Mouse (Mus musculus) limb, embryonic 10.5 days (tissue): ENCODE data around the gene Nmur1. TPM values are rescaled to one million over a fixed set of nuclear protein-coding genes. Genes with fewer than 3 reads are reported as not detected.
A peak's percentile ranks its signal among the peaks of the same experiment; 100 is the strongest.

Experiments
- DNase-seq: peaks from one replicate; pipeline ENCODE4 v3.0.0-alpha.2; 2017; ENCODE audit warnings: low spot score
- H3K27ac ChIP-seq: fragments of 300-500 bp; sonication (generic); 2 replicates; pipeline ENCODE4 v1.5.1; 2016; ENCODE audit warnings: mild to moderate bottlenecking
- H3K27me3 ChIP-seq: fragments of 300-500 bp; sonication (generic); 2 replicates; pipeline ENCODE4 v1.6.1; 2016; ENCODE audit warnings: low read depth, mild to moderate bottlenecking; ENCODE audit not compliant: poor library complexity, severe bottlenecking
- H3K36me3 ChIP-seq: fragments of 300-500 bp; sonication (generic); 2 replicates; pipeline ENCODE4 v1.6.1; 2016; ENCODE audit warnings: mild to moderate bottlenecking, moderate library complexity
- H3K4me1 ChIP-seq: fragments of 300-500 bp; sonication (generic); 2 replicates; pipeline ENCODE4 v1.6.1; 2016
- H3K4me3 ChIP-seq: fragments of 300-500 bp; sonication (generic); 2 replicates; pipeline ENCODE4 v1.5.1; 2016; ENCODE audit warnings: mild to moderate bottlenecking, moderate library complexity
- H3K9me3 ChIP-seq: fragments of 300-500 bp; sonication (generic); replicated peaks from 2 replicates; pipeline ENCODE4 v1.6.1; 2016; ENCODE audit warnings: mild to moderate bottlenecking
- WGBS: fragments of 180-500 bp; shearing (Covaris S2); methylation state at CpG from one replicate; pipeline ENCODE4 v1.1.7; 2016; 5-methylcytosine and 5-hydroxymethylcytosine counted together
- polyA plus RNA-seq: library from polyadenylated mRNA; unstranded; fragments of >200 nt; fragmentation: Nextera tagmentation; extraction: Ambion mirVana; gene quantifications from 2 replicates; pipeline ENCODE4 v1.2.1, GENCODE M21; 2016

The Nmur1 gene
- polyA plus RNA-seq, 1 experiment from 2014 or later: 0.15 TPM

GRCm38 (mm10) chr1:86416321-86416720 is 9.7 kb downstream of the Nmur1 start:
- Histone ChIP-seq H3K9me3 (no peaks in the 10 kb centered on the region), H3K27ac (no peak overlapping the region), H3K27me3 (no peaks in the 10 kb centered on the region), H3K4me3 (no peak overlapping the region), H3K36me3 (no peaks in the 10 kb centered on the region), H3K4me1 (peaks cover 14% of the 10 kb centered on the region)
- DNase-seq: no peak
- WGBS: 69% methylated on average over 6 of the region's 6 CpGs

- Histone ChIP-seq H3K27ac (no peak overlapping the region), H3K36me3 (no peaks in the 10 kb centered on the region), H3K4me1 (0 out of 2 replicates have a peak, but pooled peaks cover 8% of the 10 kb centered on the region), H3K4me3 (no peak overlapping the region), H3K9me3 (no peaks in the 10 kb centered on the region), H3K27me3 (no peaks in the 10 kb centered on the region)
- DNase-seq: no peak
- 63% methylated on average over 7 of the region's 7 CpGs for WGBS
Observed at GRCm38 (mm10) chr1:86415612-86416184, 10.3 kb downstream of the Nmur1 start.

GRCm38 (mm10) chr1:86415144-86415543 is 10.9 kb downstream of the Nmur1 start:
- Histone ChIP-seq H3K27me3 (no peaks in the 10 kb centered on the region), H3K4me1 (0 out of 2 replicates have a peak, but pooled peaks cover 8% of the 10 kb centered on the region), H3K4me3 (no peak overlapping the region), H3K9me3 (no peaks in the 10 kb centered on the region), H3K27ac (no peak overlapping the region), H3K36me3 (no peaks in the 10 kb centered on the region)
- DNase-seq: no peak
- WGBS: 74% methylated on average over 2 of the region's 2 CpGs

- Histone ChIP-seq H3K4me1 (0 out of 2 replicates have a peak, but pooled peaks cover 6% of the 10 kb centered on the region), H3K4me3 (no peak overlapping the region), H3K36me3 (no peaks in the 10 kb centered on the region), H3K9me3 (no peaks in the 10 kb centered on the region), H3K27ac (no peak overlapping the region), H3K27me3 (no peaks in the 10 kb centered on the region)
- no peak for DNase-seq
- WGBS: 92% methylated on average over 5 of the region's 5 CpGs
Observed at GRCm38 (mm10) chr1:86414715-86415114, 11.3 kb downstream of the Nmur1 start.

- Histone ChIP-seq H3K36me3 (no peaks in the 10 kb centered on the region), H3K9me3 (peaks cover 3% of the 10 kb centered on the region; the same call in 1 of the 2 replicates), H3K27me3 (no peaks in the 10 kb centered on the region), H3K27ac (no peak overlapping the region), H3K4me3 (no peak overlapping the region), H3K4me1 (no peaks in the 10 kb centered on the region)
- 94% methylated on average over 2 of the region's 2 CpGs for WGBS
- DNase-seq: no peak
Observed at GRCm38 (mm10) chr1:86409476-86409875, 16.6 kb downstream of the Nmur1 start.

GRCm38 (mm10) chr1:86408515-86408914 is 17.5 kb downstream of the Nmur1 start:
- H3K27ac ChIP-seq: no peak overlapping the region
- H3K4me3 ChIP-seq: no peak overlapping the region
- DNase-seq: no peak
- peaks cover 3% of the 10 kb centered on the region; the same call in 1 of the 2 replicates for H3K9me3 ChIP-seq
- 91% methylated on average over 10 of the region's 10 CpGs for WGBS
- H3K36me3 ChIP-seq: no peaks in the 10 kb centered on the region
- no peaks in the 10 kb centered on the region for H3K27me3 ChIP-seq
- no peaks in the 10 kb centered on the region for H3K4me1 ChIP-seq

GRCm38 (mm10) chr1:86406914-86407313 is 19.1 kb downstream of the Nmur1 start:
- no peaks in the 10 kb centered on the region for H3K4me1 ChIP-seq
- no peak overlapping the region for H3K4me3 ChIP-seq
- H3K9me3 ChIP-seq: peaks cover 3% of the 10 kb centered on the region; the same call in 1 of the 2 replicates
- no peaks in the 10 kb centered on the region for H3K27me3 ChIP-seq
- 71% methylated on average over 8 of the region's 8 CpGs for WGBS
- no peak for DNase-seq
- peak overlapping the region; percentile 23; the same call in 1 of the 2 replicates for H3K27ac ChIP-seq
- H3K36me3 ChIP-seq: no peaks in the 10 kb centered on the region

- Histone ChIP-seq H3K27me3 (no peaks in the 10 kb centered on the region), H3K4me3 (no peak overlapping the region), H3K36me3 (no peaks in the 10 kb centered on the region), H3K27ac (no peak overlapping the region), H3K9me3 (peaks cover 3% of the 10 kb centered on the region; the same call in 1 of the 2 replicates), H3K4me1 (no peaks in the 10 kb centered on the region)
- 84% methylated on average over 4 of the region's 4 CpGs for WGBS
- DNase-seq: no peak
Observed at GRCm38 (mm10) chr1:86406313-86406712, 19.7 kb downstream of the Nmur1 start.

GRCm38 (mm10) chr1:86404834-86405233 is 21.2 kb downstream of the Nmur1 start:
- H3K27ac ChIP-seq: no peak overlapping the region

GRCm38 (mm10) chr1:86400096-86400754 is 25.8 kb downstream of the Nmur1 start:
- H3K4me1 ChIP-seq: peaks cover 20% of the 10 kb centered on the region
- 74% methylated on average over 8 of the region's 8 CpGs for WGBS
- no peak overlapping the region for H3K4me3 ChIP-seq
- H3K36me3 ChIP-seq: no peaks in the 10 kb centered on the region
- peak overlapping the region; percentile 46; the same call in 1 of the 2 replicates for H3K27ac ChIP-seq
- no peak for DNase-seq
- peaks cover 3% of the 10 kb centered on the region; the same call in 1 of the 2 replicates for H3K9me3 ChIP-seq
- H3K27me3 ChIP-seq: no peaks in the 10 kb centered on the region

More at GRCm38 (mm10) chr1:86404834-86405233, 21.2 kb downstream of the Nmur1 start:
- no peak overlapping the region for H3K4me3 ChIP-seq
- H3K4me1 ChIP-seq: no peaks in the 10 kb centered on the region
- H3K36me3 ChIP-seq: no peaks in the 10 kb centered on the region
- H3K9me3 ChIP-seq: peaks cover 3% of the 10 kb centered on the region; the same call in 1 of the 2 replicates
- 61% methylated on average over 5 of the region's 5 CpGs for WGBS
- H3K27me3 ChIP-seq: no peaks in the 10 kb centered on the region
- no peak for DNase-seq

GRCm38 (mm10) chr1:86399322-86399721 is 26.7 kb downstream of the Nmur1 start:
- Histone ChIP-seq H3K36me3 (no peaks in the 10 kb centered on the region), H3K4me1 (peaks cover 20% of the 10 kb centered on the region), H3K27ac (peak overlapping the region; percentile 80; the same call in 1 of the 2 replicates), H3K27me3 (no peaks in the 10 kb centered on the region), H3K4me3 (no peak overlapping the region), H3K9me3 (no peaks in the 10 kb centered on the region)
- 82% methylated on average over 3 of the region's 3 CpGs for WGBS
- no peak for DNase-seq

- peak overlapping the region; percentile 80 for H3K27ac ChIP-seq
- 29% methylated on average over 7 of the region's 7 CpGs for WGBS
Observed at GRCm38 (mm10) chr1:86398222-86398621, 27.8 kb downstream of the Nmur1 start.

GRCm38 (mm10) chr1:86397621-86398020 is 28.4 kb downstream of the Nmur1 start:
- no peak overlapping the region for H3K4me3 ChIP-seq
- H3K9me3 ChIP-seq: no peaks in the 10 kb centered on the region
- no peaks in the 10 kb centered on the region for H3K27me3 ChIP-seq
- peaks cover 20% of the 10 kb centered on the region for H3K4me1 ChIP-seq
- peak; percentile 45 for DNase-seq
- no peaks in the 10 kb centered on the region for H3K36me3 ChIP-seq
- H3K27ac ChIP-seq: peak overlapping the region; percentile 80
- WGBS: 80% methylated on average over 8 of the region's 8 CpGs

More at GRCm38 (mm10) chr1:86398222-86398621, 27.8 kb downstream of the Nmur1 start:
- Histone ChIP-seq H3K4me3 (no peak overlapping the region), H3K27me3 (no peaks in the 10 kb centered on the region), H3K9me3 (no peaks in the 10 kb centered on the region), H3K4me1 (peaks cover 20% of the 10 kb centered on the region), H3K36me3 (no peaks in the 10 kb centered on the region)
- DNase-seq: peak; percentile 58
